Mouse (Mus musculus): ENCODE measurements around the gene Mapkap1.

Mapkap1 gene

DNA sequence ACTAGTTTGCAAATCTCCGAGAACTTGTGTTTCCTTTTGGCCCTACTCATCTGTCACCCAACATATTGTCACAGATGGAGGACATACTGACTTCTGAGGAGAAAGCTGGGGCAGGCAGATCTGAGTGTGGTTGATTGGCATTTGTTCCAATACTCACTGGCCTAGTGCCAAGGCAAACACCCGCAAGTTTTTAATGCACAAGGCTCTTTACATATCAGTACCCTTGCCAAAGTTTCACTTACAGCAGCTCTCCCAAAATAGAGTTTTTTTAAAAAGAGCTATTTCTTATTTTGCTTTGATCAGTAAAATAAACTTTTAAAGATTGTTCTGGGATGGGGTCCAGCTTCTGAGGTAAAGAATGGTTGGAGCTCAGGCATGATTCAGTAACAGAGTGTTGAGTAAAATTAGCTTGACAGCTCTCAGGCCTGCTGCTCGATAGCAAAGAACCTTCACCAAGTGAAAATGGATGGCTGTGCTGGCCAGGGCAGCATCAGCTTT lies 125.3 kb downstream of the Mapkap1 start:
- DNase-seq (ENCODE audit: low spot score), result peak; percentile 31

DNA sequence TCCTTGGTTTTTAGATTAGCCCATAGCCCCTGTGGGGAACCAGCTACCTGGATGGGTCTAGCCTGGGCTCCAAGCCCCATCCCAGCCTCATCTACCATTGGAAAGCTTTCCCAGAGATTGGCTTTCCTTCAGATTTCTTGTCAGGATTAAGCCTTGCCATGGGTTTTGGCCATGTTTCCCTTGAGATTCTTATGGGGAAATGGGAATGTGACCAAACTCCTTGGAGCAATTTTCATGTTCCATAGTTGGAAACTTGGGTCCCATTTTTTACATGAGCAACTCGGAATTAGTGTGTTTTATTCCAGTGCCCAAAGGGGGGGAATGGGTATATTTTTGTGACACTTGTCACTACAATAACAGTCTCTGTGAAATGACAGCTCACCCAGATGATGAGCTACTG lies 125.8 kb downstream of the Mapkap1 start:
- no peak for DNase-seq (ENCODE audit: low spot score)

- DNase-seq (ENCODE audit: low spot score), result no peak
Observed at GRCm38 (mm10) chr2:34533281-34533680, 126.7 kb downstream of the Mapkap1 start.

DNA sequence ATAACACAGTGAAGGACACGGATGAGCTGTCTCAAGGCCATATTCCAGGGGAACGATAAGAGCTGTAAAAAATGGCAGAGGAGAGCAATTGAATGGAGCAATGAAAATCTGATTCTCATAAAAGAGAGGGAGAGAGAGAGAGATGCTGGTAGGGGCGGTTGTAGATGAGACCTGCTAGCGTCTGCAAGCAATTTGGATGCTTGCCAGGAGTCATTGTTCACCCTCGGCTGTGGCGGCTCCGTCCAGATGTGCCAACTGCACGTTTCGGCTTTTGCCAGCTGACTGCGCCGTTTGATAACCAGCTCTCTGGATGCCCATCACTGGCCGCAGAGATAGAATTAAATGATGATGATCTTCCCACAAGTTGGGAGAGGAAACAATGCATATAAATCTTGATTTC lies 128.4 kb downstream of the Mapkap1 start:
- no peak for DNase-seq (ENCODE audit: low spot score)

- no peak for DNase-seq (ENCODE audit: low spot score)
Observed at GRCm38 (mm10) chr2:34537356-34537755, 130.8 kb downstream of the Mapkap1 start.

GRCm38 (mm10) chr2:34543581-34543980 lies 137.0 kb downstream of the Mapkap1 start:
- DNase-seq (ENCODE audit: low spot score), result no peak

- no peak for DNase-seq (ENCODE audit: low spot score)
Observed at GRCm38 (mm10) chr2:34544021-34544420, 137.4 kb downstream of the Mapkap1 start.

DNA sequence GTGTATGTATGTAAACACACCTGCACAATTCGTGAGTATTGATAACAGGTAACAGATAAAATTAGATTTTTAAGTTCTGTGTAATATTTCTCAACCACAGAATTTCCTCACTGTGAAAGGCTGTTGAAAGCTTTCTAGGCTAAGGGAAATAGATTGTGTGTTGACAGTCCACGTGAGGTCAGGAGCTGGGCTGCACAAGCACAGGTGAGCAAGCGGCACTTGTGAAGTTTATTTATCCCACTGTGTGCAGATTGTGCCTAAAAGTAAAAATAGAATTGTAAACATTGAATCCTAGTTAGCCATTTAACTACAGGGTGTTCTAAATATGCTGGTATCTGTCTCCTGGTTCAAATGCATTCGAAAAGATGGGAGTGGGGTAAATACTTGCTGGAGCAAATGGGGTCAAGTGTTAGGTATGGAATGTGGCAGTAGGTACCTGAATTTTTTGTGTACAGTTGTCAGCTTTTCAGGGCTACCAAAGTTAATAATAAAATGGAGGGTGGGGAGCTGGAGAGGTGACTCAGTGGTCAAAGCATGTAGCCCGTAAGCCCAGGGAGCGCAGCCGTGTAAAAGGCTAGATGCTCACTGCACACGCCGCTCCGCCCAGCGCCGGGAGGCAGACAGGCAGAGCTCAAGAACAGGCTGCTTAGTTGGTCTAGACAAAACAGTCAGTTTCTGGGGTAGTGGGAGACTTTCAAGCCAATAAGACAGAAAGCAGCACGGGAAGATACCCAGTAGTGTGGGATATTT lies 138.2 kb downstream of the Mapkap1 start:
- no peak for DNase-seq (ENCODE audit: low spot score)

GRCm38 (mm10) chr2:34546176-34546677 lies 139.7 kb downstream of the Mapkap1 start:
- no peak for DNase-seq (ENCODE audit: low spot score)

GRCm38 (mm10) chr2:34547516-34547915 lies 140.9 kb downstream of the Mapkap1 start:
- no peak for DNase-seq (ENCODE audit: low spot score)

GRCm38 (mm10) chr2:34548961-34549360 lies 142.4 kb downstream of the Mapkap1 start:
- DNase-seq (ENCODE audit: low spot score), result no peak

DNA sequence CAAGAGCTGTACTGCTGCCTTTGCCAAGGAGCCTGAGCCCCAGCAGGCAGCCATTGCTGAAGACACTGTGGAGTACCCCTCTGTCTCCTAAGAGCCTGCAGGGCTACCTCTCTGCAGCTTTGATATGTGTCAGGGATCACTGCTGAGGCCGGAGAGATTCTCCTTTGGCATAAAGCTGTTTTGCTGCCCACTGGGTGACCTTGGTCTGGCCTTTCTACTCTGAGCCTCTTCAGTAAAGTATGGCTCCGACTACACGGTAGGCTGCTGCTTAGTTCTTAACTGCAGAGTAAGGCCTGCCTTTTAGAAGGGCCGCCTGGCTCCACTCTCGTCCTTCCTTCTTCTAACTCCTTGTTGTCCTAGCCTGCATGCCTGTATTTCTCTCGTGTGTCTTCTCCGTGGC lies 142.9 kb downstream of the Mapkap1 start:
- no peak for DNase-seq (ENCODE audit: low spot score)

GRCm38 (mm10) chr2:34552772-34553171 lies 146.2 kb downstream of the Mapkap1 start:
- no peak for DNase-seq (ENCODE audit: low spot score)

DNA sequence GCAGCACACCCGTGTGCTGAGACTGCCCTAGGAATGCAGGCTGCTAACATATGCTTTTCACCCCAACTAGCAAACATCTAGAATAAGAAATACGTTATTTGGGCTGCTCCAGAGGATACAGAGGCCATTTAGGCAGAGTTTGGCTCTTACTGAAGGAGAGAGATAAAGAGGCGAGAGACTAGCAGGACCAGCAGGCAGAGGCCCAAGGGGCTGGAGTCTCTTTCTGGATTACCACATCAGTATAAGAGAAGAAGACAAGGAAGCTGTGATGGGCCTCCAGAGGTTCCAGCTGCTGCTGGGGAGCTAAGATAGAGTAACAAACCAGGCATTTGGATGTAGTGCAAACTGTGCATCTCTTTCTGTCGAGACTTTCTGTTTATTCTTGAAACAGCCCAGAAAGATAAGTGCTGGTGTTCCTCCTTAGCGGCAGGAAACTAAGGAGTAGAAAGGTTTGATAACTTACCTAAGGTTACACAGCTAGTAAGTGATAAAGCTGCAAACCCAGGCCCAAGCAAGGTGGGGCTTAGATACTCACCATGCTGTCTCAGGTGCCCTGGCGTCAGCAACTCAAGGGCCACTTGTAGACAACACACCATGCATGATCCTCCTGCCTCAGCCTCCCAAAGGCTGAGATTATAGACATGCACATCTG lies 147.1 kb downstream of the Mapkap1 start:
- DNase-seq (ENCODE audit: low spot score), result no peak

- no peak for DNase-seq (ENCODE audit: low spot score)
Observed at GRCm38 (mm10) chr2:34560146-34560545, 153.6 kb downstream of the Mapkap1 start.

DNA sequence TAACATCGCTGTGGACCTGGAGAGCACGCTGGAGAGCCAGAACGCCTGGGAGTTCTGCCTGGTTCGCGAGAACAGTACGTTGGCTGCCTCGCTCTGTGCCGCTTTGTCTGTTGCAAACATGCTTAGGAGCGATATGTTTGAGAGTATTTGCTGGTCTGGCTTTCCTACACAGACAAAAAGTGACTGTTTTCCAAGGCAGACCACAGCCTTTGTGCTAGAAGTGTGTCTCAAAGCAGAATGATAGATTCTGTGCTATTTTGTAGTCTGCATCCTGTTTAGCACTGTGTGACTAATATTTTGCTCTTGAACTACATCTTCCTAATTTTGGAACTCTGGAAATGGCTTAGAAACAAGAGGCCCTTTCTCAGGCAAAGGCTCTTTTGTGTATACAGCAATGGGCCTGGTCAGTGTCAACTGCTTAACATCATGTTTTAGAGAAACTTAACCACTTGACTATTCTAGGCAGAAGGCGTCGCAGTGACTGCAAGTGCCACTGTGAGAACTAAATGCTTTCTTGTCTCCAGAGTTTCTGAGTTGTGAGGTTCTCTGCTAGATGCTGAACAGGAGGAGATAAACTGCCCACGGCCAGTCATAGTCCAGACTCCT lies 156.6 kb downstream of the Mapkap1 start:
- no peak for DNase-seq (ENCODE audit: low spot score)

GRCm38 (mm10) chr2:34563865-34564264 lies 157.3 kb downstream of the Mapkap1 start:
- DNase-seq (ENCODE audit: low spot score), result no peak

DNA sequence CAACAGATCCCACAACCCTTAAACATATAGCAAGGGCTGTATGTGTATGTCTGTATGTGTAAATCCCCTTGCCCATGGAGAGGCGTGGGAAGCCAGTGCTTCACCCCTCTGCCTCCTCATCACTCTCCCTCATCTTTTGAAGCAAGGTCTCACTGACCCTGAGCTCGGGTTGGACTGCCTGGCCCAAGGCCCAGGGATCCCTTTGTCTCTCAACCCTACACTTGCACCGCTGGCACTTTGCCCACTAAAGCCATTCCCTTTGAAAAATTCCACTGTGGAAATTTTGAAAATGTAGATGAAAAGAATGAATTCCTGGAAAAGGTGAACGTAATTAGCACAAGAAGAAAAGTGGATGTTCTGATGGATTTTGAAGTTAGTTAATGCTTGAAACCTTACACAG lies 159.6 kb downstream of the Mapkap1 start:
- DNase-seq (ENCODE audit: low spot score), result no peak

GRCm38 (mm10) chr2:34566601-34567000 lies 160.0 kb downstream of the Mapkap1 start:
- no peak for DNase-seq (ENCODE audit: low spot score)

DNA sequence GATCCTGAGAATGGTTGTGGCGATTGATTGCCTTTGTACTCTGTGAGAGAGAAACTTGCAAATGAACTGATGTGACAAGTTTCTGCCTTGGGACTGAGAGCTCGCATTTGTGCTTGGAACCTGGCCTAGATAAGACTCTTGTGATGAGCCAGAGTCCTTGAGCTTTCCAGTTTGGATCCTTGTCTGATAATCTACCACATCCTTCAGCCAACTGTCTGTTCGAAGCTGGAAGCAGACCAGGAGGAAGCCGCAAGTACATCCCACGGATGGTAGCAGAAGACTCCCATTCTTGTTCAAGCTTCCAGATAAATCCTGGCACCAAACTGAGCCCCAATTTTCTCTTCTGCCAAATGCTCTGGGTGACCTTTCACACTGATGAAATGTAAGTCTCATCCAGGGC lies 162.6 kb downstream of the Mapkap1 start:
- no peak for DNase-seq (ENCODE audit: low spot score)

DNA sequence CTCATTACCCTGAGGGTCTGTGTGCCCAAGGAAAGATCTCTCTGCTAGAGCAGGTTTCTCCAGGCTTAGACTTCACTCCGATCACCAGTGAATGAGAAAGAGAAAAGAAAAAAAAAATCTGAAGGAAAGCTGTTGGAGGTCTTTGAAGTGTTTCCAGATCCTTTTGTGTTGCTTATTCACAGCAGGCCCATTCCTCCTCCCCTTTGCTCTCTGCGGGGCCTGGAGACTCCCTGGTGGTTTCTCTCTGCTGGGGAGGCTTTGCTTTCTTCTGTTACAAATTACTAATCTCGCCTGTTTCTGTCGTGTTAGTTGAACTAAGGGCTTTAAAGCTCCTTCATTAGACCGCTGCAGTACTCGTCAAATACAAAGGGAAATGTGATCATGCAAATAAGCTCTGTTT lies 163.8 kb downstream of the Mapkap1 start:
- no peak for DNase-seq (ENCODE audit: low spot score)

DNA sequence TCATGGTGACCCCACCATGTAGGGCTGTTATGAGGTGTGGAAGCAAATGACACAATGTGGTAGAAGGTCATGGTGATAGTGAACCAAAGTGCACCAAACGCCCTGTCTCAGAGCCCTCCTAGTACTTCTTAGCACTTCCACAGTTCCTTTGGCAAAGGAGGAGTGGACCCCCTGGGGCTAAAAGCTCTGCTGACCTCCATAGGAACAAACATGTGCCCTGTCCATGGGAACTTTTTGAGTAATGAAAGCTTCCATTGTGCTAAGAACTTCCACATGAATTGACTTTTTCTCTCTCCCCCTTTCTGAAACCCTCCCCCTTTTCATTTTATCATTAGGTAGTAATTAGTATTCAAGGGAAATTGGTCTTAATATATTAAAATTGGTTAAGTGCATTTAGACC lies 164.5 kb downstream of the Mapkap1 start:
- DNase-seq (ENCODE audit: low spot score), result no peak

GRCm38 (mm10) chr2:34573073-34573472 lies 166.5 kb downstream of the Mapkap1 start:
- no peak for DNase-seq (ENCODE audit: low spot score)
